Mouse (Mus musculus): Measurements from ENCODE around the gene Kcnq2.

Gene Kcnq2

GRCm38 (mm10) chr2:181134591-181135445 lies at the start of gene Kcnq2:
Gene Kcnq2, minus strand, starts transcription at chr2:181135300.
- Histone ChIP-seq H3K27me3 (ENCODE audit: control insufficient read depth, insufficient read depth, low read length, poor library complexity, severe bottlenecking) (no peaks in the 10 kb centered on the region; the same call in 1 of the 2 replicates), H3K36me3 (ENCODE audit: control insufficient read depth, insufficient read depth, low read length, poor library complexity, severe bottlenecking) (no peaks in the 10 kb centered on the region)
- DNase-seq (ENCODE audit: low read depth, low spot score) = no peak

GRCm38 (mm10) chr2:181180898-181181297 lies 45.8 kb upstream of the Kcnq2 start:
- Histone ChIP-seq H3K36me3 (ENCODE audit: control insufficient read depth, insufficient read depth, low read length, poor library complexity, severe bottlenecking) (no peaks in the 10 kb centered on the region), H3K27me3 (ENCODE audit: control insufficient read depth, insufficient read depth, low read length, poor library complexity, severe bottlenecking) (no peaks in the 10 kb centered on the region; the same call in 1 of the 2 replicates)
- no peak for DNase-seq (ENCODE audit: low read depth, low spot score)

- no peak for DNase-seq (ENCODE audit: low read depth, low spot score)
- H3K36me3 ChIP-seq (ENCODE audit: control insufficient read depth, insufficient read depth, low read length, poor library complexity, severe bottlenecking) = no peaks in the 10 kb centered on the region
- no peaks in the 10 kb centered on the region; the same call in 1 of the 2 replicates for H3K27me3 ChIP-seq (ENCODE audit: control insufficient read depth, insufficient read depth, low read length, poor library complexity, severe bottlenecking)
These were observed 43.4 kb upstream of the Kcnq2 start for GRCm38 (mm10) chr2:181178471-181178870.

DNA sequence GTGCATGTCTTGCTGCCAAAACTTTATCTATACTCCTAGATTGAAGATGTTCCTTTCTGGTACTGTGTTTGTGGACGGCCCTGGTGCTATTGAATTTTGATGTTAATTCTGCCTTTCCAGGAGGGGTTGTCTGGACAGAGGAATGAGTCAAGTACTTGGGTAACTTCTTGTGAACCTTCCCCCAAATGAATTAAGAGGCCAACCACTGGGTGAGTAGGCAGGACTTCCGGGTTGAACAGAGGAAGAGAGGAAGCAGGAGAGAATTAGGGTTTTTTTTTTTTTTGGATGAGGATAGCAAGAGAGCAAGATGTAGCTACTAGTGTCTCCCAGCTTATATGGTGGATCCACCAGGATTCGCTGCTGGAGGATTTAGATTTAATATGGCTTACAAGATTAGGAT lies 42.9 kb upstream of the Kcnq2 start:
- DNase-seq (ENCODE audit: low read depth, low spot score) = no peak
- no peaks in the 10 kb centered on the region for H3K36me3 ChIP-seq (ENCODE audit: control insufficient read depth, insufficient read depth, low read length, poor library complexity, severe bottlenecking)
- no peaks in the 10 kb centered on the region; the same call in 1 of the 2 replicates for H3K27me3 ChIP-seq (ENCODE audit: control insufficient read depth, insufficient read depth, low read length, poor library complexity, severe bottlenecking)

GRCm38 (mm10) chr2:181174646-181175045 lies 39.5 kb upstream of the Kcnq2 start:
- DNase-seq (ENCODE audit: low read depth, low spot score) = no peak
- H3K27me3 ChIP-seq (ENCODE audit: control insufficient read depth, insufficient read depth, low read length, poor library complexity, severe bottlenecking) = no peaks in the 10 kb centered on the region; the same call in 1 of the 2 replicates
- no peaks in the 10 kb centered on the region for H3K36me3 ChIP-seq (ENCODE audit: control insufficient read depth, insufficient read depth, low read length, poor library complexity, severe bottlenecking)

GRCm38 (mm10) chr2:181166469-181166868 lies 31.4 kb upstream of the Kcnq2 start:
- no peak for DNase-seq (ENCODE audit: low read depth, low spot score)
- Histone ChIP-seq H3K27me3 (ENCODE audit: control insufficient read depth, insufficient read depth, low read length, poor library complexity, severe bottlenecking) (no peaks in the 10 kb centered on the region), H3K36me3 (ENCODE audit: control insufficient read depth, insufficient read depth, low read length, poor library complexity, severe bottlenecking) (no peaks in the 10 kb centered on the region)

DNA sequence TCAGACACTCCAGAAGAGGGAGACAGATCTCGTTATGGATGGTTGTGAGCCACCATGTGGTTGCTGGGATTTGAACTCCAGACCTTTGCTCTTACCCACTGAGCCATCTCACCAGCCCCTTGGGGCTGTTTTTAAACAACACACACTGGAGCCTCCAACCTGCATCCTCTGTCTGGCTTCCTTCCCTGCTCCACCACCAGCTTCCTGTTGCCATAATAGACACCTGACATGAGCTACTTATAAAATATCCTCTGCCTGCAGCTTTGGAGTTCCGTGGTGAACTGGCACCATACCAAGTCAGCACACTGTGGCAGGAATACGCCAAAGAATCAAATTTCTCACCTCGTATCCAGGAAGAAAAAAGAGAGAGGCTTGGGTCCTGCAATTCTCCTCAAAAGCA lies 25.7 kb upstream of the Kcnq2 start:
- Histone ChIP-seq H3K27me3 (ENCODE audit: control insufficient read depth, insufficient read depth, low read length, poor library complexity, severe bottlenecking) (no peaks in the 10 kb centered on the region; the same call in 1 of the 2 replicates), H3K36me3 (ENCODE audit: control insufficient read depth, insufficient read depth, low read length, poor library complexity, severe bottlenecking) (no peaks in the 10 kb centered on the region)
- DNase-seq (ENCODE audit: low read depth, low spot score) = no peak

- DNase-seq (ENCODE audit: low read depth, low spot score) = no peak
- H3K36me3 ChIP-seq (ENCODE audit: control insufficient read depth, insufficient read depth, low read length, poor library complexity, severe bottlenecking) = no peaks in the 10 kb centered on the region
- no peaks in the 10 kb centered on the region; the same call in 1 of the 2 replicates for H3K27me3 ChIP-seq (ENCODE audit: control insufficient read depth, insufficient read depth, low read length, poor library complexity, severe bottlenecking)
These were observed 24.7 kb upstream of the Kcnq2 start for GRCm38 (mm10) chr2:181159771-181160170.

DNA sequence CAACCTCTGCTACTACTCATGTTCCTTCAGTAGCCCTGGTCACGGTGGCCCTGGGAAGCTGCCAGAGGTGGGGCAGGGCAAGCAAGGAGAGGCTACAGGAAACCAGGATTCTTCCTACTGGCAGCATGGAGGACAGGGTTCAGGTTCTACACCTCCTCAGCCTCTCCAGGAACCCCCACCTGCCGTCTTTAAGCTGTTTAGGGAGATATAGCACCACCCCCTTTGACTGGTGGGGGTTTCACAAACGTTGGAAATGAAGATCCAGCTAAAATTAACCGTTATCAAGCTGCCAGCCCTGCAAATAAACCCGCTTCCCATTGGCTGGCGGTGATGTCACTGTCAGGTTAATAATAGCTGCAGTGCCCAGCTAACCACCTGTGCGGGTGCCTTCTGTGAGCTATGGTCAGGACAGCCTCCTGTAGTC lies 24.0 kb upstream of the Kcnq2 start:
- Histone ChIP-seq H3K27me3 (ENCODE audit: control insufficient read depth, insufficient read depth, low read length, poor library complexity, severe bottlenecking) (no peaks in the 10 kb centered on the region; the same call in 1 of the 2 replicates), H3K36me3 (ENCODE audit: control insufficient read depth, insufficient read depth, low read length, poor library complexity, severe bottlenecking) (no peaks in the 10 kb centered on the region)
- no peak for DNase-seq (ENCODE audit: low read depth, low spot score)

DNA sequence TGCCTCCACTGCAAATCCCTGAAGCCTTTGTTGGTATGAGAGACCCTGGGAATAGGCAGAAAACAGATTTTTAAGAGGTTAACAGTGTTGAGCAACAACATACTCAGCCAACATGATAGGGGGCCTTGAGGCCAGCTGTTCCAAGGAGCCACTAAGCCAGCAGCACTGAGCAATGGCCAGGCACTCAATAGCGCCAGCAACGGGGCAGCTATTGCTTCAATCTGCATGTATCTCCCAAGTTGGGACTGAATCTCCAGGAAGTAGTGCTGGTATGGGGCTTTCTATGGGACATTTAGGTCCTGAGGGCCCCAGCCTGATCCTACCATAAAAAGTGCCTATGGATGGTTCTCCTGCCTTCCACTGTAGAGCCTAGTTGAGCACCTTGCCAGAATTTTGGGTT lies 23.4 kb upstream of the Kcnq2 start:
- Histone ChIP-seq H3K36me3 (ENCODE audit: control insufficient read depth, insufficient read depth, low read length, poor library complexity, severe bottlenecking) (no peaks in the 10 kb centered on the region), H3K27me3 (ENCODE audit: control insufficient read depth, insufficient read depth, low read length, poor library complexity, severe bottlenecking) (no peaks in the 10 kb centered on the region; the same call in 1 of the 2 replicates)
- no peak for DNase-seq (ENCODE audit: low read depth, low spot score)

DNA sequence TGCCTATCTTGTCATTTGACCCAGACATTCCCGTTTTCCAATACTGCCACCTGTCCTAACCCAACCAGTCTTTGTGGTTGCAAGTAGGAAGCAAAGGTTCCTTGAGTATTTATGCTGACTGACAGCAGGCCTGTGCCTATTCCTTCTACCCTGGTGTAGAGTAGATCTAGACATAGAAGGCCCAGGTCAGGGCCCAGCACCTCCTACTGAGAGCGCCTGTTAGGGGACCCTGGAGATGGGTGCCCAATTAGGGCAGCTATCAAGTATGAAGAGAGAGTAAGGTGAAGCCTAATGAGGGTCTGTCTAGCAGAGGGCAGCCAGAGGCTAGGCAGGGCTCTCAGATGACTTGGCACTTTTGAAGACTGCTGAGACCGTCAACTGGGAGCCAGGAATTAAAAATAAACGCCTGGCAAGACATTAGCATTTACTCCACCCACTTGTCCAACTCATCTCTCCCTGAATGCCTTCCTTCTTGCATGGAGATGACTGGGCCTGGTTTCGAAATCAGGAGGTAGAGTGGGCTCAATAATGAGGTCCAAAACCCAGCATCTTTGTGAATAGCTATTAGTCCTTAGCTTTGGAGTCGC lies 22.7 kb upstream of the Kcnq2 start:
- H3K36me3 ChIP-seq (ENCODE audit: control insufficient read depth, insufficient read depth, low read length, poor library complexity, severe bottlenecking) = no peaks in the 10 kb centered on the region
- H3K27me3 ChIP-seq (ENCODE audit: control insufficient read depth, insufficient read depth, low read length, poor library complexity, severe bottlenecking) = no peaks in the 10 kb centered on the region; the same call in 1 of the 2 replicates
- DNase-seq (ENCODE audit: low read depth, low spot score) = no peak

- no peaks in the 10 kb centered on the region; the same call in 1 of the 2 replicates for H3K27me3 ChIP-seq (ENCODE audit: control insufficient read depth, insufficient read depth, low read length, poor library complexity, severe bottlenecking)
- no peak for DNase-seq (ENCODE audit: low read depth, low spot score)
- H3K36me3 ChIP-seq (ENCODE audit: control insufficient read depth, insufficient read depth, low read length, poor library complexity, severe bottlenecking) = no peaks in the 10 kb centered on the region
These were observed 22.1 kb upstream of the Kcnq2 start for GRCm38 (mm10) chr2:181157180-181157579.

DNA sequence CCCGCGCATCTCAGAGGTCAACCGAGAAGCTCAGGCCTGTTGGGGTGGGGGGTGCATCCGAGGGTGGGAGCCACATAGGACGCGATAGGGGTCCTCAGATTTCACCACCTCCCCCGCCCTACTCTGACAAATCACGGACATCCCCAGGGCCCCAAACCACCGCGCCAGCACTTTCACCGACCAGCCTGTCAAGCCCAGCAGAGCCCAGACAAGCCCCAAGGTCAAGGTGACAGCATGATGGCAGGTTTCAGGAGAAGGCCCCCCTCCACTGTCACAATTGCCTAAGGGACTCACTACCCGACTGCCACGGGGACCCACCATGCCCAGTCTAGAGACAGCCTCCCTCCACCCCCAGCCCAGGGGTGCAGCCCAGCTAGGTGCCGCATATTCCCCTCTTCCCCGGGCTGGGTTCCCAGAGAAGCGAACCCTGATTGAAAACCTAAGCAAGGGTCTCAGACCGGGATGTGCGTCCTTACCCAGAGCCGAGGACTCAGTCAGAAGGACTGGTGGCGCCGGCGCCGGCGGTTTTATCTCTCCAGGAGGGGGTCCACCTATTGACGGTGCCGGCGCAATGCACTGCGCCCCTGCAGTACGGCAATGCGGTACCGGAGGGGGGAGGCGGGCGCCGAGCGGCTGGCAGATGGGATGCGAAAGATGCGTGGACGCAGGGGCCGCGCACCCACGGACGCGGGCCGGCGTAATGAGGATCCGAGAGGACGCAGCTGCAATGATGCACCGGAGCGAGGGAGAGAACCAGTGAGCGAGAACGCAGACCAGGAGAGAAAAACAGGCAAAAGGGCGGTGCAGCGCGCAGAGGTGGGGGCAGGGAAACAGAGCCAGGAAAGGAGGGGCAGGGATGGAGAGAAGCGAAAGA lies 21.4 kb upstream of the Kcnq2 start, which contains the start of gene Eef1a2:
Eef1a2 (minus strand) TSS at position 767 of the 874 bp plus-strand sequence.
- no peaks in the 10 kb centered on the region for H3K36me3 ChIP-seq (ENCODE audit: control insufficient read depth, insufficient read depth, low read length, poor library complexity, severe bottlenecking)
- no peak for DNase-seq (ENCODE audit: low read depth, low spot score)
- no peaks in the 10 kb centered on the region; the same call in 1 of the 2 replicates for H3K27me3 ChIP-seq (ENCODE audit: control insufficient read depth, insufficient read depth, low read length, poor library complexity, severe bottlenecking)

DNA sequence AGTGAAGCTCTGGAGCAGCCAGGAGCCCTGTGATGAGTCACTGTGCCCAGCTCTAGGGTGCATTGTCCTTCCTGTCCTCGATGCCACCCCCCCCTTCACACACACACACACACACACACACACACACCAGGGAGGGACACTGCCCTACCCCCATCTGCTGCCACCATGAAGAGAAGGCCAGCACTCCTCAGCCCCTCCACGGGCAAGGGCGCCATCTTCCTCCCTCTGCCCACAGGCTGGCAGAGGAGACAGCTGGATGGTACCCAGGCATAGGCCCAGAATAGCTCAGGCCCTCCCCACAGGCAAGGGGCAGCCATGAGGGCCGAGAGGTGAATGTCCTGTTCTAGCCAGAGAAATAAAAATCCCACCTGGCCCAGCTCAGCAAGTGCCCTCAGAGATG lies 20.7 kb upstream of the Kcnq2 start:
- no peak for DNase-seq (ENCODE audit: low read depth, low spot score)
- no peaks in the 10 kb centered on the region; the same call in 1 of the 2 replicates for H3K27me3 ChIP-seq (ENCODE audit: control insufficient read depth, insufficient read depth, low read length, poor library complexity, severe bottlenecking)
- no peaks in the 10 kb centered on the region for H3K36me3 ChIP-seq (ENCODE audit: control insufficient read depth, insufficient read depth, low read length, poor library complexity, severe bottlenecking)
